Mouse (Mus musculus) ovary, postnatal 14 days (tissue): ENCODE measurements around the gene Fam198a.

ENCODE experiments used
- DNase-seq: peaks from one replicate; pipeline ENCODE4 v3.0.0; 2022; ENCODE audit warnings: low spot score

Fam198a gene

GRCm38 (mm10) chr9:121926634-121927405, 24.0 kb upstream of the Fam198a start:
- no peak for DNase-seq

DNA sequence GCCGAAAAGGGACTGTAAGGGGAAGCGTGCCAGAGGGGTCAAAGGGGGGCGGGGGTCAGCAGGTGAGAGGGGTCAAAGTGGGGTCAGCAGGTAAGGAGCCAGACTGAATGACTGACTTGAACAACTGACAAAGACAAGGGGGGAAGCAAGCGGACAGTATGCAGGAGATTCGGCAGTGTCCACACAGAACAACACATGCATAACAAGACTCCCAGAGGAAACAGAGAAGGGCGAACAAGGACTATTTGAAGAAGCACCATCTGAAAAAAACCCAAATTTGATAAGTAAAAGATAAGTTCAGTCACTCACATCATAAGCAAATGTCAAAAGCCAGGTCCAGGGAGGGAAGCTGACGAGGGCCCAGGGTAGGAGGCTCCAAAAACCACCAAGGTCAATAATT, 23.1 kb upstream of the Fam198a start:
- DNase-seq = no peak

DNA sequence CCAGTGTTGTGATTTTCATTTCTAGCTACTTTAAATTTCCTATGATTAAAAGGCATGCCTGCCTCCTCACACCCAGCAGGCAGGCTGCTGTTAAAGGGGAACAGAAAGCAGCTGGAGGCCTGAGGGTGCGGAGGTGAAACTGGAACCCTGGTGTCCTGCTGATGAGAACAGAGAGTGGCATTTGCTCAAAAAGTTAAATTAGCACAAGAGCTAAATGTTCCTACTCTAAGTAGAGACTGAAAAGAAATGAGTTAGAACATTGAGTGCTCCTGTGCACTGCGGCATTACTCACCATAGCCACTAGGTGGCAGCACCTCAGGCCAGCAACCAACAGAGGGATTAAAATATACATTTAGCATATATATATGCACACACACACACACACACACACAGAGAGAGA, 22.3 kb upstream of the Fam198a start:
- peak; percentile 29 for DNase-seq

- DNase-seq = no peak
These were observed 15.9 kb upstream of the Fam198a start for GRCm38 (mm10) chr9:121934856-121935255.

DNA sequence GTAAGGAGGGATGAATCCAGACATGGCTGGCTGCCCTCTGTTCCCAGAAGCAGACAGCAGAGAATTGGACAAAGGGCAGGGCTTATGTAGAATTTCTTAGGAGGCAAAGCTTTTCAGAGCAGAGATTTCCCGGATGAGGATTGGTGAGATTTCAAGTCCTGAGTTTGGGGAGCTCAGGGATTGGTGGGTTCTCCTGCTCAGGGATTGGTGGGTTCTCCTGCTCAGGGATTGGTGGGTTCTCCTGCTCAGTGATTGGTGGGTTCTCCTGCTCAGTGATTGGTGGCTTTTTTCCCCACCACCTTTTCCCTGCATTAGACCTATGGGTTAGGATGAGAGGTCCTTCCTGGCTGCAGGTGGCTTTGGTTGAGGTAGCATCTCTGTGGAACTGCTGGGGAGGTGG, 13.8 kb upstream of the Fam198a start:
- DNase-seq = no peak

- no peak for DNase-seq
These were observed 13.3 kb upstream of the Fam198a start for GRCm38 (mm10) chr9:121937451-121937864.

GRCm38 (mm10) chr9:121937944-121938355, 12.8 kb upstream of the Fam198a start:
- no peak for DNase-seq

DNA sequence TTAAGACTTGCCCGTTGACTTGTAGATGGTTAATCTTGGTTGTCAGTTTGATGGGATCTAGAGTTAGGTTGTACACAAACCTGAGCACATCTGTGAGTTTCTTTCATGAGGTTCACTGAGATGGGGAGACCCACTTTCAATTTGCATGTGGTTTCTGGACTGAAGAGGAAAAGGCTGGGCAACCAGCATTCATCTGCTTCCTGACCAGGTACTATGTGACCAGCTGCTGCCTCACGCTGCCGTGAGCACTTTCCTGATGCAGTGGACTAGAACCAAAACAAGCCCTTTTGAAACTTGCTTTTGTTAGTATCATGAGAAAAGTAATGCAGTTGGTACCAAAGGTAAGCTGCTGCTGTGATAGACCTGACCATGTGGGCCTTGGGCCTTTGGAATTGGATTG, 7.8 kb upstream of the Fam198a start:
- no peak for DNase-seq

DNA sequence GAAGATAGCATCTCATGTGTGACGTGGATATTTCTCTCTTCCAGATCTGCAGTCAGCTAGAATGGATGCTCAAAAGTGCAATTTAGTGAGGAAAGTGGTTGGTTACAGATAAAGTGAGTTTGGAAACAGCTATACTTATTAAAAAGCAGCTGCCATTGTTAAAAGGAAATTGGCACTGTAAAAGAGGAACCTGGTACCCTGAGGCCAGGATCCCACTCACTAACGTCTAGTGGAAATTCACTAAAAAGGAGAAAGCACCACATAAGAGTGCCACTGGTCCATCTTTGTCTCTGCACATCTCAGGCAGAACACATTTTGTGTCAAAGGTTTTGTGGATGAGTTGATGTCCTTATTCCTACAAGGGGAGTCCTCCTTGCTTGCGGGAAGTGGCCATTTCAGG, 7.2 kb upstream of the Fam198a start:
- no peak for DNase-seq

DNA sequence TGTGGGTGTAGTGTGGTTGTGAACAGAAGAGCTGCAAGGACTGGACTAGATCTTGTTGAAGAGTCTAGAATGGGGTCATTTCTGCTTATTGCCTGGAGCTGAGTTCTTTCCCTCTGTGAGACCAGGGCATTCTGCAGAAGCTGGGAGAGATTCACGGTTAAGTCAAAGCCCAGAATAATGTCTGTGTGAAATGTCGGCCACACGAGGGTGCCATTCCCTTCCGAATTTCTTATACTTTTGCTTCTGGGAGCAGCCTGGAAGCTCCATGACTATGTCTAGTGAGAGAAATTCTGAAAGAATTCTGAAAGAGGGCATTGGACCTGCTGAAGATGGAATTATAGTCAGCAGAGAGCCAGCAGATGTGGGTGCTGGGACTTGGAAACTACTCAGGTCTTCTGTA, 3.0 kb upstream of the Fam198a start:
- DNase-seq = peak; percentile 61

DNA sequence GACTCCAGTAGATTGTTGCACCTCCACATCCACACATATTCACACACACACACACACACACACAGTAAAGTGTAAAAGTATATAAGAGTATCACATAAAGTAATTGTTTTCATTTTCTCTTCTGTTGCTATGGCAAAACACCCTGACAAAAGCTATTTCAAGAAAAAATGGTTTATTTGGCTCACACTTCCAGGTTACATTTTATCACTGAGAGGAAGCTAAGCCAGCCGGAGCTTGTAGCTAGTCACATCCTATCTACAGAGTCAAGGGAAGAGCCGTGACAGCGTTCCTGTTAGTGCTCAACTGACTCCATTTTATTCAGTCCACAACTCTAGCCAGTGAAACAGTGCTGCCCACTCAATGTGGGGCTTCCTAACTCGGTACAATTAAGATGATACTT, 2.4 kb upstream of the Fam198a start:
- no peak for DNase-seq

- no peak for DNase-seq
These were observed 281 bp downstream of the Fam198a start for GRCm38 (mm10) chr9:121951114-121951423.

DNA sequence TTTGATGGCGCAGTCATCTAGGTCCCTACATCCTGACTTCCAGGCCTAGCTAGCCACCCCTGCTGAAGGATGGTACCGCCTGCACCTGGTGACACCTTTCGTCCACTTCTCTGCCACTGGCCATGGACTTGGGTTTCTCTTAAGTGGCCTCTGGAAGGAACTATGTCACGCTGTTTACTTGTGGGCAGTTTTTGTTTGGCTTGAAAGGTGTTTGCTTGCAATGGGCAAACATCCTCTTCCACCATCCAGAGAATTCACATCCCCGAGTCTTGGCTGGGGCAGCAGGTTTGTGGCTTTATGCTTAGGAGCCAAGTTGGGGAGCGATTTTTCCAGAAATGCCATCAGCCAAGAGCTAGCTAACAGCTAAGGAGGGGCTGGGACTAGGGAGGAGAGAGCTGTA, 1.8 kb downstream of the Fam198a start:
- no peak for DNase-seq

DNA sequence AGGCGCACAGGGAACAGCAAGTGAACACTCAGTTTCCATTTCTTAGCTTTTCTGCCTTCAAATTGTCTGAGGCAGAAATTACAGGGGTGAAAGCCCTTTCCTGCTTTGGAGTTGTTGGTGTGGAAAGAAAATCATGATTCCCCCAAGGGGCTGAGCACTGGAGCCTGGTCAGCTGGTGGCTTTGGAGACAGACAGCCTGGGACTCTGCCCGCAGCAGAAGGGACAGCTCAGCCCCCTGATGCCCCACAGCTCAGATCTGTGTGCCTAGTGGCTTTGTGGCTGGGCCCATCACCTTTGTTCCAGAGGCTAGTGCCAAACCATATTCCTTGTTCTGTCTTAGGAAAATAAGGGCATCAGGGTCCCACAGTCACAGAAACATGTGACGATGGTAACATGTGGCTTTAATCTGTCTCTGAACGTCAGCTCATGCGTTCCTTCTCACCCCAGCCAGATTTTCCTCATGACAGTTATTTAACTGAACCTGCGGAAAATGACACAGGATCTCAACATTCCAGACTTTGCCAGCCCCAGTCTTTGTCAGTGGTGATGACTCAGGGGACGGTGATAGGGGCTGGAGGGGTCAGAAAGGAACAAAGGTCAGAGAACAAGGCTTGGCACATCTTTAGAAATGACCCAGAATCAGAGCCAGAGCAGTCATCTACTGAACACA, 9.3 kb downstream of the Fam198a start:
- DNase-seq = no peak

- DNase-seq = no peak
These were observed 14.2 kb downstream of the Fam198a start for GRCm38 (mm10) chr9:121964941-121965340.

GRCm38 (mm10) chr9:121968258-121968657, 17.5 kb downstream of the Fam198a start:
- no peak for DNase-seq

DNA sequence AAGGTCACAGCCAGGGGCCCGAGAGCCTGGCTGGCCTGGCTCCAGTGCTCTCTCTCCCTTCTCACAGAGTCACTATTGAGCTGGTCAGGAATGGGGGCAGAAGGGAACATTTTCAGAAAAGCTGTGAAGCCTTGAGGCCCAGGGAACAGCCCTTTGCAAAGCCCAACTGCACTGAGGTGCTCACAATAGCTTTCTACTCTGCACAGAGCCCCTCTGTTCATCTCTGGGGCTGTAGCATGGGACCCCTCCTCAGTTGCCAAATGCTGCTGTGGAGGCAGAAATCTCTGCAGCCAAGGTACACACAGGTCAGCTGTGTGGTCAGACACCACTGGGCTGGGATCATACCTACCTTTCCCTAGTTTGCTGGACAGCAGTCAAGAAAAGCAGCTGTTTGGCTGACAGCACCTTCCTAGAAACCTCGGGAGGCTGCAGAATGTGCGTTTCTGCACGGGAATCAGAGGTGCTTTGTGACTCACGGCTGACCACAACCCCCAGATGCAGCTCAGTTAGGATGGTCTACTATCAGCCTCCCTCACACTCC, 19.1 kb downstream of the Fam198a start:
- DNase-seq = no peak

DNA sequence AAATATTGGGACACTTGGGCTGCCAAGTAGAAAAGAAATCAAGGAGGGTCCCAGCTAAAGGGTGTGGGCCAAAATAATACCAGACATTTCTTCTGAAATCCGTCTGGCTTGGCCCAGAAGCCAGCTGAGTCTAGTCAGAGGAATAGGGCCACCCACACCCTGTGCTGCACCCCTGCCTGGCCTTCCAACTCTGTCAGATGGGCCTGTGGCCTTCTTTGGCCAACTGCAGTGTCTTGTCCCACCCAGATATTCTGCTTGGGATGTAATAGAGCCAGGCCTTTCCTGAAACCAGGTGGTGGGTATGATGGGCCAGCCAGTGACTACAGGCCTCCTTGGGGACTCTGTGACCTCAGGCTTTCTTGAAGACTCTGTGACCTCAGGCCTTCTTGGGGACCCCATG, 22.4 kb downstream of the Fam198a start:
- DNase-seq = no peak

DNA sequence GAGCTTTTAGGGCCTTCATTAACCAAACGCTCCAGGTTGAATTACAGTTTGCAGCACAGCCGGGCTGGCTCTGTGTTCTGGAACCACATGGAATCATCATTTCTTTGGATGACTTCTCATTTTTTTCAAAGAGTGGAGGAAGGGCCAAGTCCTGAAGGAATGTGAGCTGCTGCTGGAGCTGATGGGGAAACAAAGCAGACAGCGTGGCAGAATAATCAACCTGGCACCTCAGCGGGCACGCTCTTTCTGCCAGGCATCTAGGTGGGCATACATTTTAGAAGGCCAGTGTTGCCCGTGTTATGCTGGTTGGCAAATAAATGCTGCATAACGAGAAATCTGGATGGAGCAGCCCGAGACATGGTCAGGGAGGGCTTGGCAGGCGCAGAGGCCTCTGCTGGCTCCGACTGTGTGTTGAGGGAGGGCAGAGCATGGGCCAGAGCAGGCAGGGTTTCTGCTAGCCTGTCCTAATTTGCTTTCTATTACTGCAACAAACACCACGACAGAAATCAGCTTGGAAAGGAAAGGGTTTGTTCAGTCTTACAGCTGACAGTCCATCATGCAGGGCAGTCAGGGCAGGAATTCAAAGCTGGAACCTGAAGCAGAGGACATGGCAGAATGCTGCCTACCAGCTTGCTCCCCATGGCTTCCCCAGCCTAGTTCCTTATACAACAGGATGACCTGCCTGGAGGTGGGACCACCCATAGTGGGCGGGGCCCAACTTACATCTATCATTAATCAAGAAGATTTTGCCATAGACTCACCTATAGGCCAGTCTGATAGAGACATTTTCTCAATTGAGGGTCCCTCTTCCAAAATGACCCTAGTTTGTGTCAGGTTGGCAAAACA, 23.6 kb downstream of the Fam198a start:
- no peak for DNase-seq

GRCm38 (mm10) chr9:121975321-121975720, 24.5 kb downstream of the Fam198a start:
- no peak for DNase-seq

DNA sequence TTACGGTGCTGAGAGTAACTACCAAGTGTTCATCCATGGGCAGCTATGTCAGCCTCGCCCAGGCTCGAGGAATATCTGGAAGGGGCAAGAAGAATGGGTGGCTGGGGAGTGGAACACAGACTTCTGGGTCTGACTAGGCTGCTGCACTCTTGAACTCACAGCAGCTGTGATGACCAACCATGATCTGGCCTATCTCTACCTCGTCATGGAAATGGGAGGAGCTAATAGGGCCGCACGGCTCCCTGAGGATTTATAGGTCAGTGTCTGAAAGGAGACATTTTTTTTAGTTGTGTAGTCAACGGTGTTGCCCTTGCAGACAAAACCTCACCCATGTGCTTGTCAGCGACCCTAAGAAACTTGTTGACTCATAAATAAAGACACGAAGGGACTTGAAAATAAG, 30.3 kb downstream of the Fam198a start:
- DNase-seq = no peak

- no peak for DNase-seq
These were observed 30.8 kb downstream of the Fam198a start for GRCm38 (mm10) chr9:121981466-121982105.
